Mouse (Mus musculus) MEL (cell line): Measurements from ENCODE around the gene Tmpo.

ENCODE experiments used
- CTCF ChIP-seq, 3 experiments: IDR thresholded peaks in 2 of 3; conservative IDR thresholded peaks in 1 of 3; 2 replicates each; pipeline ENCODE4 v1.5.1; 2011 to 2012; ENCODE audit warnings: low read length in 3 of 3, low read depth in 2 of 3, mild to moderate bottlenecking in 2 of 3, improper control_type of control experiment in 1 of 3, inconsistent platforms in 1 of 3, mixed read lengths in 1 of 3, moderate library complexity in 1 of 3; ENCODE audit not compliant: control insufficient read depth in 1 of 3, insufficient read depth in 1 of 3, poor library complexity in 1 of 3, severe bottlenecking in 1 of 3
- GATA1 ChIP-seq: IDR thresholded peaks from 2 replicates; pipeline ENCODE4 v1.6.1; 2011; ENCODE audit warnings: low read depth, low read length, improper control_type of control experiment
- POLR2A ChIP-seq, 2 experiments: IDR thresholded peaks; 2 replicates each; pipeline ENCODE4 v1.6.1; 2011 to 2012; ENCODE audit warnings: low read length in 2 of 2, mild to moderate bottlenecking in 2 of 2, control low read depth in 1 of 2, improper control_type of control experiment in 1 of 2, low read depth in 1 of 2, moderate library complexity in 1 of 2; ENCODE audit not compliant: control insufficient read depth in 1 of 2, insufficient read depth in 1 of 2, poor library complexity in 1 of 2
- POLR2AphosphoS5 ChIP-seq: IDR thresholded peaks from 2 replicates; pipeline ENCODE4 v1.6.1; 2012; ENCODE audit warnings: low read depth, borderline replicate concordance, mild to moderate bottlenecking, inconsistent platforms, low read length, moderate library complexity, mixed read lengths

DNA sequence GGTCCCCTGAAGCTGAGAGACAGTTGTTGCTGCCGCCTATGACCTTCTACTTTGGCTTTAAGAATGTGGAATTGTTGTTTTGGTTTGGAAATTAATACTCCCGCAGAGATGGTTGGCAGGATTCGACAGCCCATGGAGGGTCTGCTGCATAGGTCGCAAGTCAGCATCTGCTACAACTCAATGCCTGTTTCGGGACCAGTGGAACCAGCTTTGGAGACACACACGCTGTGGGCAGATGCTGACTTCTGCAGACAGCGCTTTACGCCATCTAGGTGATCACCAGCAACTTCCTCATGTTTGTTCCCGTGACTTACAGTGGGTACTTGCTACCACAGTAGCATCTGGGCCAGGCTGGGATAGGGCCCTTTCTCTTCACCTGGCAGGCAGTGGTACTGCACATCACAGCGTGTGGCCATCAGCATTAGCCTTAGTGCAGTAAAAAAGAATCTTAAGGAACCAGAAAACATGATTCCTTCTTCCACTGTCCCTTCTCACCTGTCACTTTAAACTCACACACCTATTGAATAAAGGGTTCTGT lies 38.4 kb downstream of the Tmpo start:
- TF ChIP-seq GATA1, result no peak
- no peak for TF ChIP-seq POLR2A (IDR thresholded peaks at IDR 0.05; ENCODE audit: control insufficient read depth in 1 of 2, insufficient read depth in 1 of 2, low read depth in 1 of 2, low read length in 2 of 2, poor library complexity in 1 of 2)
- no peak for TF ChIP-seq CTCF (IDR thresholded peaks at IDR 0.05 in 2 of 3, conservative IDR thresholded peaks at IDR 0.05 in 1 of 3; ENCODE audit: control insufficient read depth in 1 of 3, insufficient read depth in 1 of 3, low read depth in 2 of 3, low read length in 3 of 3, poor library complexity in 1 of 3, severe bottlenecking in 1 of 3)
- no peak for TF ChIP-seq POLR2AphosphoS5
